18 mouse cellular contexts compared by ENCODE assay signal in the genomic region with DNA sequence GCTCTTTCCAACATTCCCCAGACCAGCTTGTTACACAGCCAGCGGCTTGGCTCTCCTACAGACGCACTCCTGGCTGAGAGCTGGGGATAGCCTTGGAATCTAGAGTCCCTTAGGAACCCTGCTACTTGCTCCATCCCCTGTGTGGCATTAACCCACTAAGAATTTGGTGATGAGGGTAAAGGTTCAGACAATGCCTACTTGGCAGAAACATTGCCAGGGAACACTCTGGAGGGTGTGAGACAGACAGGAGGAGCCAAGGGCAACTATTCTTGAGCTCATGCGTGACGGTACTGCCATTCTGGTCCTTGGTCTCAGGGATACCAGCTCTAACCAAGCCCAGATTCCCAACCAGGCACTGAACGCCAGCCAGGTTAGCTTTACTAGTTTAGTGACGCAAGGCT. TPM values are rescaled to one million over a fixed set of nuclear protein-coding genes. Genes with fewer than 3 reads are reported as not detected.
A peak's percentile ranks its signal among the peaks of the same experiment; 100 is the strongest.
DNase-seq lines count a peak whose midpoint lies in the region; ATAC-seq and TF ChIP-seq lines count a peak whose summit lies in the region.
"Had no signal": no experiment of that assay in that cellular context is flagged by ENCODE, and none has a peak within 500 bp of the region (broad histone marks: within the 10 kb centered on the region; RNA-seq: fewer than 3 reads in every experiment).

No protein-coding gene starts in this region.

- H3K27ac ChIP-seq in kidney, embryonic 15.5 days = no peak overlapping the region
- peak overlapping the region; percentile 15; the same call in 1 of the 2 replicates for H3K27ac ChIP-seq in brown adipose tissue, adult 24 weeks (replicated peaks; ENCODE audit: low read depth, low read length)
- no peak overlapping the region for H3K27ac ChIP-seq in forebrain, embryonic 11.5 days (ENCODE audit: low read depth, low read length)
- no peak overlapping the region for H3K27ac ChIP-seq in forebrain, postnatal 0 days (ENCODE audit: low read depth, low read length)
- H3K27ac ChIP-seq: hindbrain, embryonic 10.5 days; liver, embryonic 13.5 days; macrophage; midbrain, embryonic 13.5 days had no signal

- no peak overlapping the region for H3K9ac ChIP-seq in kidney, embryonic 15.5 days
- no peak overlapping the region for H3K9ac ChIP-seq in forebrain, embryonic 11.5 days (ENCODE audit: low read length)
- H3K9ac ChIP-seq in forebrain, postnatal 0 days = no peak overlapping the region
- H3K9ac ChIP-seq: liver, embryonic 13.5 days; midbrain, embryonic 13.5 days had no signal

- peaks cover 46% of the 10 kb centered on the region for H3K36me3 ChIP-seq in kidney, embryonic 15.5 days
- H3K36me3 ChIP-seq in forebrain, embryonic 11.5 days (ENCODE audit: control insufficient read depth, insufficient read depth, low read length) = no peaks in the 10 kb centered on the region; the same call in 1 of the 2 replicates
- H3K36me3 ChIP-seq in forebrain, postnatal 0 days (ENCODE audit: insufficient read depth) = peaks cover 45% of the 10 kb centered on the region

- no peak overlapping the region for H3K4me2 ChIP-seq in kidney, embryonic 15.5 days
- no peak overlapping the region for H3K4me2 ChIP-seq in forebrain, embryonic 11.5 days (ENCODE audit: low read depth, low read length, severe bottlenecking)
- H3K4me2 ChIP-seq in forebrain, postnatal 0 days (ENCODE audit: low read depth) = no peak overlapping the region
- H3K4me2 ChIP-seq: midbrain, embryonic 13.5 days had no signal

- H3K4me3 ChIP-seq in kidney, embryonic 15.5 days (replicated peaks) = no peak overlapping the region
- no peak overlapping the region; the same call in 1 of the 2 replicates for H3K4me3 ChIP-seq in brown adipose tissue, adult 24 weeks (ENCODE audit: insufficient read depth, low read depth, low read length)
- no peak overlapping the region for H3K4me3 ChIP-seq in forebrain, embryonic 11.5 days (ENCODE audit: low read depth, low read length)
- no peak overlapping the region for H3K4me3 ChIP-seq in forebrain, postnatal 0 days (ENCODE audit: low read depth, low read length)
- H3K4me3 ChIP-seq: hindbrain, embryonic 10.5 days; liver, embryonic 13.5 days; midbrain, embryonic 13.5 days had no signal

- DNase-seq in adrenal gland, postnatal 25 days = peak; percentile 26
- no peak for DNase-seq in adrenal gland, postnatal 36 days
- peak; percentile 73 for DNase-seq in kidney, adult 18-20 months
- DNase-seq in kidney, postnatal 14 days = peak; percentile 75
- DNase-seq in forebrain, embryonic 11.5 days (ENCODE audit: low spot score) = no peak
- no peak for DNase-seq in forebrain, postnatal 0 days
- DNase-seq: cerebellum, postnatal 10 days; embryo, embryonic 11 days; liver, embryonic 13.5 days; right cerebral cortex, adult 18-20 months; thymus, postnatal 4 days had no signal

- 96% methylated on average over 6 of the region's 6 CpGs for WGBS in kidney, embryonic 15.5 days
- WGBS in forebrain, embryonic 11.5 days = 98% methylated on average over 6 of the region's 6 CpGs
- WGBS in forebrain, postnatal 0 days = 90% methylated on average over 6 of the region's 6 CpGs

- H3K9me3 ChIP-seq in kidney, embryonic 15.5 days (replicated peaks) = no peaks in the 10 kb centered on the region
- no peaks in the 10 kb centered on the region for H3K9me3 ChIP-seq in forebrain, embryonic 11.5 days (ENCODE audit: control insufficient read depth, low read length)
- H3K9me3 ChIP-seq in forebrain, postnatal 0 days (ENCODE audit: low read length) = no peaks in the 10 kb centered on the region
- H3K9me3 ChIP-seq: hindbrain, embryonic 10.5 days; liver, embryonic 13.5 days; midbrain, embryonic 13.5 days had no signal

- TF ChIP-seq CTCF in forebrain, postnatal 0 days (IDR thresholded peaks at IDR 0.05; ENCODE audit: low read depth) = no peak

- H3K4me1 ChIP-seq in kidney, embryonic 15.5 days = peaks cover 67% of the 10 kb centered on the region
- H3K4me1 ChIP-seq in brown adipose tissue, adult 24 weeks (ENCODE audit: control insufficient read depth, insufficient read depth, insufficient read length, low read length) = peaks cover 18% of the 10 kb centered on the region
- H3K4me1 ChIP-seq in forebrain, embryonic 11.5 days (replicated peaks; ENCODE audit: control insufficient read depth, insufficient read depth, low read length) = peaks cover 22% of the 10 kb centered on the region
- peaks cover 14% of the 10 kb centered on the region; the same call in 1 of the 2 replicates for H3K4me1 ChIP-seq in forebrain, postnatal 0 days (ENCODE audit: insufficient read depth)

- no peak for ATAC-seq in kidney, embryonic 15.5 days (replicated peaks; ENCODE audit: low FRiP score)
- ATAC-seq in forebrain, embryonic 11.5 days (replicated peaks; ENCODE audit: low FRiP score) = no peak
- ATAC-seq in forebrain, postnatal 0 days = no peak
- ATAC-seq: activated CD4-positive, CD25-positive, alpha-beta regulatory T cell, adult 4 months; forebrain, embryonic 16.5 days; midbrain, embryonic 13.5 days had no signal

- H3K27me3 ChIP-seq in kidney, embryonic 15.5 days = no peaks in the 10 kb centered on the region
- no peaks in the 10 kb centered on the region for H3K27me3 ChIP-seq in forebrain, embryonic 11.5 days (ENCODE audit: control insufficient read depth, insufficient read depth, low read length)
- H3K27me3 ChIP-seq in forebrain, postnatal 0 days (ENCODE audit: insufficient read depth, low read length) = no peaks in the 10 kb centered on the region
- H3K27me3 ChIP-seq: liver, embryonic 13.5 days; midbrain, embryonic 13.5 days had no signal

RNA-seq across cellular contexts. Expression of a gene that starts 26.2 kb away (rescaled TPM):
- 49.8 and 51.8 TPM in 2 replicates for total RNA-seq in adrenal gland, postnatal 25 days (2021)
- total RNA-seq in adrenal gland, postnatal 36 days (2021) = 10 to 100 TPM; 58.2 to 58.7 TPM
- polyA plus RNA-seq in kidney, embryonic 15.5 days (2015; fragmentation: Nextera tagmentation; extraction: Ambion mirVana) = 30.5 and 31.2 TPM in 2 replicates
- 87.7 and 101 TPM in 2 replicates for polyA plus RNA-seq in brown adipose tissue, adult 24 weeks (2012; ENCODE audit: insufficient read depth, insufficient read length, missing spikeins)
- polyA plus RNA-seq in forebrain, embryonic 11.5 days (2014; fragmentation: Nextera tagmentation; extraction: Ambion mirVana) = 28.0 and 29.4 TPM in 2 replicates
- 32.1 and 37.5 TPM in 2 replicates for total RNA-seq in forebrain, postnatal 0 days (2014; rRNA removed)
- polyA plus RNA-seq in forebrain, postnatal 0 days (2015; fragmentation: Nextera tagmentation; extraction: Ambion mirVana) = 54.9 and 58.6 TPM in 2 replicates

RNA-seq across cellular contexts. Expression of a gene that starts 28.4 kb away (rescaled TPM):
- total RNA-seq in adrenal gland, postnatal 25 days (2021) = 5.5 and 5.6 TPM in 2 replicates
- 1 to 10 TPM; 4.3 to 5.2 TPM for total RNA-seq in adrenal gland, postnatal 36 days (2021)
- polyA plus RNA-seq in kidney, embryonic 15.5 days (2015; fragmentation: Nextera tagmentation; extraction: Ambion mirVana) = 6.3 and 6.8 TPM in 2 replicates
- polyA plus RNA-seq in brown adipose tissue, adult 24 weeks (2012; ENCODE audit: insufficient read depth, insufficient read length, missing spikeins) = 1.8 and 2.1 TPM in 2 replicates
- 6.6 and 7.1 TPM in 2 replicates for polyA plus RNA-seq in forebrain, embryonic 11.5 days (2014; fragmentation: Nextera tagmentation; extraction: Ambion mirVana)
- 3.8 and 4.5 TPM in 2 replicates for total RNA-seq in forebrain, postnatal 0 days (2014; rRNA removed)
- polyA plus RNA-seq in forebrain, postnatal 0 days (2015; fragmentation: Nextera tagmentation; extraction: Ambion mirVana) = 2.4 and 3.9 TPM in 2 replicates

RNA-seq across cellular contexts. Expression of a gene that starts 29.4 kb away (rescaled TPM):
- total RNA-seq in adrenal gland, postnatal 25 days (2021) = 16.4 and 28.0 TPM in 2 replicates
- 10 to 100 TPM; 78.8 to 99.7 TPM for total RNA-seq in adrenal gland, postnatal 36 days (2021)
- polyA plus RNA-seq in kidney, embryonic 15.5 days (2015; fragmentation: Nextera tagmentation; extraction: Ambion mirVana) = 20.4 and 20.7 TPM in 2 replicates
- 9.2 and 11.0 TPM in 2 replicates for polyA plus RNA-seq in brown adipose tissue, adult 24 weeks (2012; ENCODE audit: insufficient read depth, insufficient read length, missing spikeins)
- 25.9 and 26.6 TPM in 2 replicates for polyA plus RNA-seq in forebrain, embryonic 11.5 days (2014; fragmentation: Nextera tagmentation; extraction: Ambion mirVana)
- total RNA-seq in forebrain, postnatal 0 days (2014; rRNA removed) = 55.4 and 62.5 TPM in 2 replicates
- 38.3 and 40.9 TPM in 2 replicates for polyA plus RNA-seq in forebrain, postnatal 0 days (2015; fragmentation: Nextera tagmentation; extraction: Ambion mirVana)

RNA-seq across cellular contexts. Expression of a gene that starts 33.8 kb away (rescaled TPM):
- 1.0 and 1.5 TPM in 2 replicates for total RNA-seq in adrenal gland, postnatal 25 days (2021)
- 1 to 10 TPM; 1.1 to 3.9 TPM for total RNA-seq in adrenal gland, postnatal 36 days (2021)
- 6.8 and 9.1 TPM in 2 replicates for polyA plus RNA-seq in kidney, embryonic 15.5 days (2015; fragmentation: Nextera tagmentation; extraction: Ambion mirVana)
- 2.7 TPM in 1 of 2 replicates, not detected in the other for polyA plus RNA-seq in brown adipose tissue, adult 24 weeks (2012; ENCODE audit: insufficient read depth, insufficient read length, missing spikeins)
- polyA plus RNA-seq in forebrain, embryonic 11.5 days (2014; fragmentation: Nextera tagmentation; extraction: Ambion mirVana) = 0.28 TPM in 1 of 2 replicates, not detected in the other
- 0.54 and 1.2 TPM in 2 replicates for total RNA-seq in forebrain, postnatal 0 days (2014; rRNA removed)
- 0.63 and 1.0 TPM in 2 replicates for polyA plus RNA-seq in forebrain, postnatal 0 days (2015; fragmentation: Nextera tagmentation; extraction: Ambion mirVana)
- polyA plus RNA-seq: activated CD4-positive, CD25-positive, alpha-beta regulatory T cell, adult 4 months; forebrain, embryonic 16.5 days; hindbrain, embryonic 10.5 days had no signal

RNA-seq across cellular contexts. Expression of a gene that starts 40.1 kb away (rescaled TPM):
- 173 and 191 TPM in 2 replicates for total RNA-seq in adrenal gland, postnatal 25 days (2021)
- 100 to 1,000 TPM; 175 to 184 TPM for total RNA-seq in adrenal gland, postnatal 36 days (2021)
- 47.1 and 52.1 TPM in 2 replicates for polyA plus RNA-seq in kidney, embryonic 15.5 days (2015; fragmentation: Nextera tagmentation; extraction: Ambion mirVana)
- 296 and 402 TPM in 2 replicates for polyA plus RNA-seq in brown adipose tissue, adult 24 weeks (2012; ENCODE audit: insufficient read depth, insufficient read length, missing spikeins)
- polyA plus RNA-seq in forebrain, embryonic 11.5 days (2014; fragmentation: Nextera tagmentation; extraction: Ambion mirVana) = 37.7 and 45.4 TPM in 2 replicates
- total RNA-seq in forebrain, postnatal 0 days (2014; rRNA removed) = 197 and 210 TPM in 2 replicates
- 160 and 186 TPM in 2 replicates for polyA plus RNA-seq in forebrain, postnatal 0 days (2015; fragmentation: Nextera tagmentation; extraction: Ambion mirVana)

Comparison
In these comparisons a context has a peak if more than half of its experiments do, and no peak if none do; other contexts are left out.
1. DNase-seq: peak in adrenal gland, postnatal 25 days (single experiment), kidney, adult 18-20 months (single experiment) and kidney, postnatal 14 days (single experiment); none in adrenal gland, postnatal 36 days (0 of 2), forebrain, embryonic 11.5 days (single experiment) and forebrain, postnatal 0 days (single experiment).